Mouse (Mus musculus) brain, embryonic 14.5 days (tissue): Measurements from ENCODE around the gene Psenen. TPM values are rescaled to one million over a fixed set of nuclear protein-coding genes. Genes with fewer than 3 reads are reported as not detected.

Source experiments
- DNase-seq: peaks from one replicate; pipeline ENCODE4 v3.0.0-alpha.2; 2011; ENCODE audit warnings: low read depth
- POLR2A ChIP-seq: fragments of 200-500 bp; IDR thresholded peaks from 2 replicates; pipeline ENCODE4 v1.6.1; 2012; ENCODE audit warnings: mild to moderate bottlenecking, inconsistent platforms, borderline replicate concordance; ENCODE audit not compliant: poor library complexity, insufficient read depth, insufficient read length, severe bottlenecking; ENCODE audit errors: extremely low read depth
- polyA plus RNA-seq: library from polyadenylated mRNA; depleted of rRNA; stranded (reverse); fragments of >200 nt; gene quantifications from 2 replicates; pipeline ENCODE4 v1.2.3, GENCODE M21; 2012; rRNA removed

The Psenen gene
- polyA plus RNA-seq, 1 experiment = 102 TPM

DNA sequence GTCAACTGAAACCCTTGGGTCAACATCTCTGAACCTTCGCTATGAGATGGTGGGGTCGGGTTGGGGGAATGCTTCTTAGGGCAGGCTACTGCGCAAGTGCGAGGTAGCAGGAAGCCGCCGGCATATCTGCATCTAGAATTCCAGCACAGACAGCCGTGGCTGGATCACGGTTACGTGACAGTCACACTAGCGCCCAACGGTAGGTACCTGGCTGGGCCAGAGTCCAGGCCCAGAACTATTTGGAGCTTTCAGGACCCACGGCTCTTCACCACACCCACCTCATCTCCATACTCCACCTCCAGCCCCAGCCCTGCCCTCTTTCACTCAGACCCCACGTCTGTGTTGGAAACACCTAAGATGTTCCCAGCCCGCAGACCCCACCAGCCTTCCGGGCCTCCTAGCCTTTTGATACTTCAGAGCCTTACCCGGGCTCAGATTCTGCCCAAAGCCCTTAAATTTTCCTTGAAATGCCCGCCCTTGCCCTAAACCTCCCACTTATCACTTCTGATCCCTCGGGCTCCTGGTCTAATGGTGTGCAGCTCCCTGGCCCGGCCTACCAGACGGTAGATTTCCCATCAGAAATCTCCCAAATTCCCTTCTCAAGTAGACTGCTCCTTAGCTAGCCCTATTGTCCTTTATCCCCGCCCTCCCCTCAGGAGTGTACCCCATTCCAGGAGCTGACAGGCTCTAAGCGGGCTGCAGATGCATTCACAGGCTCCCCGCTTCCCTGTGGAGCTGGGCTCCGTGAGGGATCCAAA lies 48.2 kb downstream of the Psenen start:
- TF ChIP-seq POLR2A = no peak

More for the DNA sequence above, 48.2 kb downstream of the Psenen start:
- no peak for DNase-seq

Other genes starting within 250 kb of the Psenen start
- 28.5 and 36.3 TPM in 2 replicates for gene Syne4, start 248.8 kb downstream of the Psenen start, polyA plus RNA-seq
- gene E130208F15Rik, start 241.9 kb downstream of the Psenen start, polyA plus RNA-seq = 0.36 and 0.37 TPM in 2 replicates
- gene Sdhaf1, start 239.7 kb downstream of the Psenen start, polyA plus RNA-seq = 17.6 and 24.7 TPM in 2 replicates
- gene Lrfn3, start 200.9 kb downstream of the Psenen start, polyA plus RNA-seq = 29.1 and 39.2 TPM in 2 replicates
- 21.7 and 27.8 TPM in 2 replicates for gene Tyrobp, start 149.9 kb downstream of the Psenen start, polyA plus RNA-seq
- 0.90 and 1.4 TPM in 2 replicates for gene Hcst, start 143.8 kb downstream of the Psenen start, polyA plus RNA-seq
- 2.3 and 3.6 TPM in 2 replicates for gene Nfkbid, start 141.9 kb downstream of the Psenen start, polyA plus RNA-seq
- 571 and 616 TPM in 2 replicates for gene Aplp1, start 118.1 kb downstream of the Psenen start, polyA plus RNA-seq
- gene Kirrel2, start 105.9 kb downstream of the Psenen start, polyA plus RNA-seq = 0.85 and 3.3 TPM in 2 replicates
- gene Nphs1, start 105.3 kb downstream of the Psenen start, polyA plus RNA-seq = 1.2 and 3.2 TPM in 2 replicates
- 0.05 and 0.26 TPM in 2 replicates for gene Prodh2, start 70.0 kb downstream of the Psenen start, polyA plus RNA-seq
- gene Arhgap33, start 28.6 kb downstream of the Psenen start, polyA plus RNA-seq = 241 and 276 TPM in 2 replicates
- 8.4 and 8.7 TPM in 2 replicates for gene Hspb6, start 11.4 kb downstream of the Psenen start, polyA plus RNA-seq
- 24.1 and 27.9 TPM in 2 replicates for gene Proser3, start 11.3 kb downstream of the Psenen start, polyA plus RNA-seq
- 45.1 and 53.9 TPM in 2 replicates for gene Lin37, start 3.8 kb downstream of the Psenen start, polyA plus RNA-seq
- gene U2af1l4, start 326 bp downstream of the Psenen start, polyA plus RNA-seq = 69.3 and 95.4 TPM in 2 replicates
- 4.9 and 8.7 TPM in 2 replicates for gene Gm49396, start 283 bp downstream of the Psenen start, polyA plus RNA-seq
- 6.5 and 8.7 TPM in 2 replicates for gene Igflr1, start 1.8 kb upstream of the Psenen start, polyA plus RNA-seq
- gene Kmt2b, start 25.1 kb upstream of the Psenen start, polyA plus RNA-seq = 69.7 and 72.2 TPM in 2 replicates
- 0.37 and 0.47 TPM in 2 replicates for gene Zbtb32, start 35.3 kb upstream of the Psenen start, polyA plus RNA-seq
- gene Upk1a, start 49.2 kb upstream of the Psenen start, polyA plus RNA-seq = 2.7 and 3.9 TPM in 2 replicates
- gene Cox6b1, start 62.5 kb upstream of the Psenen start, polyA plus RNA-seq = 823 and 962 TPM in 2 replicates
- not detected in 2 replicates for gene Etv2, start 72.2 kb upstream of the Psenen start, polyA plus RNA-seq
- gene Rbm42, start 86.7 kb upstream of the Psenen start, polyA plus RNA-seq = 91.6 and 103 TPM in 2 replicates
- gene Haus5, start 101.4 kb upstream of the Psenen start, polyA plus RNA-seq = 21.9 and 36.6 TPM in 2 replicates
- not detected in 2 replicates for gene Pmis2, start 108.0 kb upstream of the Psenen start, polyA plus RNA-seq
- gene 2200002J24Rik, start 135.3 kb upstream of the Psenen start, polyA plus RNA-seq = 0.32 TPM in 1 of 2 replicates, not detected in the other
- 1.7 and 2.4 TPM in 2 replicates for gene Atp4a, start 148.6 kb upstream of the Psenen start, polyA plus RNA-seq
- 187 and 251 TPM in 2 replicates for gene Tmem147, start 165.9 kb upstream of the Psenen start, polyA plus RNA-seq
- gene Gapdhs, start 180.1 kb upstream of the Psenen start, polyA plus RNA-seq = 0.50 TPM in 1 of 2 replicates, not detected in the other
- gene Sbsn, start 187.8 kb upstream of the Psenen start, polyA plus RNA-seq = 5.1 and 8.8 TPM in 2 replicates
- 3.5 and 14.2 TPM in 2 replicates for gene Dmkn, start 200.1 kb upstream of the Psenen start, polyA plus RNA-seq
- gene Krtdap, start 224.3 kb upstream of the Psenen start, polyA plus RNA-seq = 5.6 and 30.7 TPM in 2 replicates